Mouse (Mus musculus) layer of hippocampus, postnatal 14 days (tissue): ENCODE measurements around the gene Snd1. TPM values are rescaled to one million over a fixed set of nuclear protein-coding genes. Genes with fewer than 3 reads are reported as not detected.

Experiments used
- DNase-seq, 2 experiments: peaks; one replicate each; pipeline ENCODE4 v3.0.0; 2021 to 2022; ENCODE audit warnings: low spot score in 2 of 2, mixed read lengths in 1 of 2
- total RNA-seq, 2 experiments: library from RNA; stranded (reverse); gene quantifications; 2 replicates each; pipeline ENCODE4 v1.2.3; 2021

Snd1 gene
- total RNA-seq, 2 experiments from 2014 or later, result 119 to 124 TPM

- no peak for DNase-seq
Measured at GRCm38 (mm10) chr6:28588494-28589171, 113.7 kb downstream of the Snd1 start.

GRCm38 (mm10) chr6:28592323-28592893 is 117.5 kb downstream of the Snd1 start:
- DNase-seq, result no peak

DNA sequence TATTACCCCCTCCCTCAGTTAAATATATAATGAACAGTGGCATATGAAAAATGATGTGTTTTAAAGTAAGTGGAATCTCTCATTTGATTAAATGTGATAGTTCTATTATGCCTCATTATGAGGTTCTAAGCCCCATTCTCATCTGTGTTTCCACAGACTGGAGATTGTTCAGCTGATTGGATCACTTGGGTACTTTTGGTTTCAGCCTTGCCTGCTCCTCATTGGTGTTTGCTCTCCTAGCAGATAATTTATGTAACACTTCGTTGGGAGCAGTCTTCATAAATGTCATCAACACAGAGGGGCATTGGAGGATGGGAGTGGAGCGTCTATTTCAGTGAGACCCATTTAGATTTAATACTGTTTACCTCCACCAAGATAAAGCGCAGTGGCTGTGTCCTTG is 118.8 kb downstream of the Snd1 start:
- DNase-seq, result no peak

DNA sequence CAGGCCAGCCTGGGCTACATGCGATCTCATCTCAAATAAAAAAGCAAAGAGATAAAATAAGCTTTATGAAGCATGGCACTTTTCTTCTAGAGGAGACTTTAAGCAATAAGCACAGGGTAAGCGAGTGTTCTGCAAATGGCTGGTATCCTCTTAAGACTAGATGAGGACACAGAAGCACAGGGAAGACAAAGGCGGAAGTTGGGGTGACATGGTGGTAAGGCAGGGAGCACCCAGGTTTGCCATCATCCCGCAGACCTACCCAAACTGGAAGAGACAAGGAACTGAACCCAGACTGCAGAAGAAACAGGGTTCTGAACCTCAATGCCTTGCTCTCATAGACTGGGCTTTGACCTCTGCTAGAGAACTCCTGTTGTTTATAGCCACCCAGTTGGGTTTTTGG is 119.8 kb downstream of the Snd1 start:
- no peak for DNase-seq

DNA sequence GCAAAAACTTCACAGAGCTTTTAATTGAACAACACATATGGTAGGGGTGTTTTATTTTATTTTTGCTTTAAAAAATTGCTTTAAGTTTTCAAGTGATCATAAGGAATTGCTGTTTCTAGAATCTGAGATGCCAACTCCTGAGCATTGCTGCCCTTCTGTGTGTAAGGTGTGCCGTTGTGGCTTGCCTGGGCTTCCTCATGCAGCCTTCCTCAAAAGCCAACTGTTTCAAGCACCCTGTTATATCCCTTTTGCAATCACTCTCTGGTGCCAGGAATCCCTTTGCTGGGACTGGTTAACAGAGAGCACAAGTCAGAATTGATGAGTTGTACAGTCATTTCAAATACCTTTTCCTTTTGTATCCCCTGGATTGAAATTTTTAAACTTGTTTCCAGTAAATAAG is 120.3 kb downstream of the Snd1 start:
- no peak for DNase-seq

GRCm38 (mm10) chr6:28597266-28597665 is 122.3 kb downstream of the Snd1 start:
- peak in 1 of 2 experiments; percentile 60 for DNase-seq

DNA sequence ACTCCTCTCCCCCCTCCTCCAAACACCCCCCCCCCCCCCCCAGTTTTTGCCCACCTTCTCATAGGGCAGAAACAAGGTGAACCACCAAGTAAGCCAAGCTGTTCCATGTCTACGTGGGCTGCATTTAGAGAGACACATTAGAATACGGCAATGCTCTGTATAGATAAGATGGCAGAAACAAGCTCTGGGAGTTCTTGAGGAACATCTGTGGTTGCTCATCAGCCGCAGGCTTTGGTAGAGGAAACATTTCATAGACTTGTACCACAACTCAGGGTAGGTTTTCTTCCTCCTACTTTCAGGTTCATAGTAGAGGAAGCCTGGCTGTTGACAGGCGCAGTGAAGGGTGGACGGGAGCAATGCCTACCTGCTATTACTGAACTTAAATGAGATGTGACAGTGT is 124.2 kb downstream of the Snd1 start:
- DNase-seq, result no peak

GRCm38 (mm10) chr6:28600404-28600803 is 125.5 kb downstream of the Snd1 start:
- DNase-seq, result no peak

DNA sequence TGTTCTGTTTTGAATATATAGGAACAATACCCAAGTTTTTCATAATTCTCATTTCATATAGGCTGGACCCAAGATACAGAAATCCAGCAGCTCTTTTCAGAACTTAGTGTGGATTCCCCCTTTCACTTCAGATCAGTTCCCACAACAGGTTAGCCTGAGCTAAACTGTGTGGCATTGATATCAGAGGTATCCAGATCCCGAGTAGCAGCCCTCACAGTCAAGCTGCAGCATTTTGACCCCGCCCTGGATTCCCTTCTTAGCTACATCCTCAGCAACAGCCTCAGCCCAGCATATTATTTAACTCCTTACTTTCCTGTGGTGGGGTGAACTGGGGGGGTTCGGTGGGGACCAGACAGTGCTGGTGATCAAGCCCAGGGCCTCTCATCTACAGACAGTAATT is 128.5 kb downstream of the Snd1 start:
- no peak for DNase-seq

DNA sequence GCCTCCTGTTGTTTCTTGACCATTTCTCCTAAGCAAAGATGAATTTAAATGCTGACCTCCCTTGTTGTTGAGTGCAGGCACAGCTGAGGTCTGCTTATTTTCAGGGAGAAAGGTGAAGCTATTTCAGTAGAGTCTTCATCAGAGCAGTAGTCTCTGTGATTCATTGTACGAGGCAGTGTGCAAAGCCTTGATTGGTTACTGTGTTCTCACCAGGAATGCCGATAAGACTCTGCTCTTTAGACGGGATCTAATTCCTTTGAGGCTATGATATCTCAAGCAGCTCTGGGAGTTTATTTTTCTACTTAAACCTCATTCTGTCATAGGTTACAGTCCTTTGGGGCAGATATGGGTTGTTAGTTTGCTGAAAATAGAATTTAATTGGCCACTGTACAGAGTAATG is 128.9 kb downstream of the Snd1 start:
- DNase-seq, result no peak

GRCm38 (mm10) chr6:28609291-28609690 is 134.4 kb downstream of the Snd1 start:
- DNase-seq, result no peak

DNA sequence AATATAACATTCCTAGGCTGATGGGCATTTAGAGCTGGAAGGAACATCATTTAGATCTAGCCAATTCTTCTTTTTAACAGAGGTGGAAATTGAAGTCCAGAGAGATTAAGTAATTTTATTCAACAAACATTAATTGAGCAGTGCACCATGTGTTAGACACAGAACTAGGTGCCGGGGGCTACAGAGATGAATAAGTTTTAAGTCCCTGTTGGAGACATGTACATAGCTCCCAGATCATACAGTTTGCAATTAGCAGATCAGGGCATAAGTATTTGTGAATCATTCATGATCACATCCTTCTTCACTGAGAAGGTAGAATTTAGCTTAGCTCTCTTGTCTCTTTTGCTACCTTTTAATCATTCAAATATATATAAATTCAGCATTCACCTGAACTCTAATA is 135.2 kb downstream of the Snd1 start:
- DNase-seq, result no peak

GRCm38 (mm10) chr6:28613441-28613840 is 138.5 kb downstream of the Snd1 start:
- no peak for DNase-seq

DNA sequence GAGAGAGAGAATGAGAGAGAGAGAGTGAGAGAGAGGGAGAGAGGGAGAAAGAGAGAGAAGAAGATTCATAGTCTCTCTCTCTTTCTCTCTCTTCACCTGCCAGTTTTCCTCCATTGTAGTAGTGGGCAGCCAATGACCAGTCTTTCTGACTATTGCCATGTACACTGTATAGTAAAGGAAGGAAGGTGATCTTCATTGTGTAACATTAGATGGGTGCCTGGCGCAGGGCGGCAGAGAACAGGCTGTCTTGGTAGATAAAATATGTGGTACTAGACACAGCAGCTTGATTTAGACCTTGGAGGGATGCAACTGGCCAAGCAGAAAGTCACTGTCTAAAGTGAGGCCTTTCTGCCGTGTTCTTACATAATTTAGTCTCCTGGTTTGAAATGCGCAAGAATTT is 139.9 kb downstream of the Snd1 start:
- DNase-seq, result no peak

- DNase-seq, result peak in 1 of 2 experiments; percentile 27
Measured at GRCm38 (mm10) chr6:28615408-28615807, 140.5 kb downstream of the Snd1 start.

- peak; percentile 45 to 66 for DNase-seq
Measured at GRCm38 (mm10) chr6:28615966-28616365, 141.0 kb downstream of the Snd1 start.

- no peak for DNase-seq
Measured at GRCm38 (mm10) chr6:28618299-28618698, 143.4 kb downstream of the Snd1 start.

- peak in 1 of 2 experiments; percentile 55 for DNase-seq
Measured at GRCm38 (mm10) chr6:28618751-28619153, 143.8 kb downstream of the Snd1 start.

- DNase-seq, result no peak
Measured at GRCm38 (mm10) chr6:28621431-28621830, 146.5 kb downstream of the Snd1 start.

DNA sequence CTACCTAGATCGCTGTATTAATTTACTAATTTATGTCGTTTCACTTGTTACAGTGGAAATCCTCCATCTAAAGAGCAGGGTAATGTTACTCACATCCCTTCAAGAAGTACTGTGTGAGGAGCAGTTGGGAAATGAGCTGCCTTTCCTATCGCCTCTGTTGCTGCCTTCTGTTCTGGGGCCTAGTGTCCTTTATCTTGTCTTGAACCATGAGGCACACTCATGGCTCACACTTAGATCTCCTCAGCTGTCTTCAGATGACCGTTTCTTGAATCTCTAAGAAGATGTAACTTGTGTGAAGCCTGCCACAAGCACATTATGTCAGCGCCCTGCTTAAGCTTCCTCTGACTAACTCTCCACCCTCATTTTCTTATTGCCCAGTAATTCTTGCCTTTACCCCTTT is 147.0 kb downstream of the Snd1 start:
- DNase-seq, result no peak

DNA sequence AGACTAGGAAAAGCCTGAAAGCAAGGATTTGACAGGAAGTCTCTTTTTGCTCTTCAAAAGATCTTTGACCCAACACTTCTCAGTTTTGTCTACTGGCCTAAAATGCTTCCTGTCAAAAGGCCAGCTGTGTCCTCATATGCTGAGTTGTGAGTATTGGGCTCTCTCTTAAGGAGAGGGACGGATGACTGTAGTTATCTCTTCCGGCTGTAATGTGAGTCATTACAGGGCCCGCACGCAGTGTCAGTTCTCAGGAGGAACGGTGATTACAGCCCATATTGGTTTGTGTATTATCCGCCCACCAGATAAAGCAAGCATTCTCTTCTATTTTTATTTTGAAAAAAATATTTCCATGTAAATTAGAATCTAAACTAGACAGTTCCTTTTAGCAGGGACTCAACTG is 147.6 kb downstream of the Snd1 start:
- DNase-seq, result no peak

DNA sequence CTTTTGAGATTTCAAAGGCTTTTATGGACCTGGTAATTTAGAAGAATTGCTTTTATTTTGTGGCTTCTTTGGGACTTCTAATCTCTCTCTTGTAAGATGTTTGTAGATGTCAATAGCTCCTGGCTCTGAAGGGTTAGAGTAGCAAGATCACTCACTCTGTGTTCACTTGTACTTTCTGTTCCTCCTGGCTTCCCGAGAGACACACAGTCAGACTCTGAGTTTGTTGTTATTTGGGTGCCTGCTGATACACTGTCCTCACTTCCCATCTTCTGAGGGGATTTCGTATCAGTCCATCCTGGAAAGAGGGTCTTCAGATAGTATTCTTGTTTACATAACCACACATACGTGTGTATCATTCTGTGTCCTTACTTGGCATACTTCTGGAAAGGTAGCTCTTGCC is 148.0 kb downstream of the Snd1 start:
- DNase-seq, result no peak

GRCm38 (mm10) chr6:28628408-28628807 is 153.5 kb downstream of the Snd1 start:
- DNase-seq, result no peak
